Mouse (Mus musculus) hematopoietic stem cell, adult 5-6 weeks (primary cell): ENCODE measurements around the gene Zfp341. TPM values are rescaled to one million over a fixed set of nuclear protein-coding genes. Genes with fewer than 3 reads are reported as not detected.

Source experiments
- ATAC-seq, 2 experiments: fragments of 125-278 bp in 1 of 2; replicated peaks in 1 of 2; 2 replicates each; pipeline ENCODE4 v1.8.0; 2016 to 2017; ENCODE audit warnings: inconsistent platforms in 2 of 2, mild to moderate bottlenecking in 2 of 2, moderate number of reproducible peaks in 2 of 2, low read depth in 1 of 2, moderate TSS enrichment in 1 of 2; ENCODE audit not compliant: low FRiP score in 2 of 2, poor library complexity in 2 of 2, severe bottlenecking in 2 of 2, insufficient read depth in 1 of 2, low TSS enrichment in 1 of 2
- total RNA-seq: library from RNA; stranded (forward); fragments of 172-1452, 232-1000 nt; gene quantifications from 2 replicates; pipeline ENCODE4 v1.2.3, GENCODE M21; 2017

Zfp341 gene
- 0.69 and 1.9 TPM in 2 replicates for total RNA-seq

GRCm38 (mm10) chr2:154613118-154614115 lies at the start of gene Zfp341, which contains the start of gene 4930519P11Rik:
Zfp341 (plus strand) TSS chr2:154613297.
4930519P11Rik (minus strand) TSS chr2:154613437.
- peak; percentile 80 to 82 for ATAC-seq

- no peak for ATAC-seq
Measured at GRCm38 (mm10) chr2:154563612-154564170, 49.4 kb upstream of the Zfp341 start.

- ATAC-seq: no peak
Measured at GRCm38 (mm10) chr2:154565562-154565961, 47.5 kb upstream of the Zfp341 start.

- no peak for ATAC-seq
Measured at GRCm38 (mm10) chr2:154566641-154567040, 46.5 kb upstream of the Zfp341 start.

GRCm38 (mm10) chr2:154567766-154568165 lies 45.3 kb upstream of the Zfp341 start:
- no peak for ATAC-seq

- ATAC-seq: peak in 1 of 2 experiments; percentile 0; a peak in 1 of 4 replicates
Measured at GRCm38 (mm10) chr2:154568329-154569070, 44.6 kb upstream of the Zfp341 start.

GRCm38 (mm10) chr2:154569071-154569748 lies 43.9 kb upstream of the Zfp341 start:
- ATAC-seq: peak; percentile 1 to 32; a peak in 2 of 4 replicates

GRCm38 (mm10) chr2:154569836-154570286 lies 43.2 kb upstream of the Zfp341 start, which contains the start of gene E2f1:
E2f1 (minus strand) TSS chr2:154569892.
- peak; percentile 87 to 93 for ATAC-seq

- ATAC-seq: no peak
Measured at GRCm38 (mm10) chr2:154570666-154571065, 42.4 kb upstream of the Zfp341 start.

GRCm38 (mm10) chr2:154571266-154571665 lies 41.8 kb upstream of the Zfp341 start:
- ATAC-seq: no peak

- no peak for ATAC-seq
Measured at GRCm38 (mm10) chr2:154571976-154572375, 41.1 kb upstream of the Zfp341 start.

GRCm38 (mm10) chr2:154572996-154573395 lies 40.1 kb upstream of the Zfp341 start:
- ATAC-seq: no peak

GRCm38 (mm10) chr2:154574271-154574670 lies 38.8 kb upstream of the Zfp341 start:
- no peak; a peak in 1 of 4 replicates for ATAC-seq

- no peak for ATAC-seq
Measured at GRCm38 (mm10) chr2:154576876-154577743, 36.0 kb upstream of the Zfp341 start.

GRCm38 (mm10) chr2:154577744-154578067 lies 35.4 kb upstream of the Zfp341 start:
- no peak for ATAC-seq

- ATAC-seq: no peak
Measured at GRCm38 (mm10) chr2:154580586-154580985, 32.5 kb upstream of the Zfp341 start.
